Mouse (Mus musculus): ENCODE measurements at regions not wholly inside any gene's neighbourhood (a gene's known extent, or its start where the extent isn't known, plus 50 kb on each side); places are given as distances from the start of the nearest gene placed in this dataset.
A peak's percentile ranks its signal among the peaks of the same experiment; 100 is the strongest.

DNA sequence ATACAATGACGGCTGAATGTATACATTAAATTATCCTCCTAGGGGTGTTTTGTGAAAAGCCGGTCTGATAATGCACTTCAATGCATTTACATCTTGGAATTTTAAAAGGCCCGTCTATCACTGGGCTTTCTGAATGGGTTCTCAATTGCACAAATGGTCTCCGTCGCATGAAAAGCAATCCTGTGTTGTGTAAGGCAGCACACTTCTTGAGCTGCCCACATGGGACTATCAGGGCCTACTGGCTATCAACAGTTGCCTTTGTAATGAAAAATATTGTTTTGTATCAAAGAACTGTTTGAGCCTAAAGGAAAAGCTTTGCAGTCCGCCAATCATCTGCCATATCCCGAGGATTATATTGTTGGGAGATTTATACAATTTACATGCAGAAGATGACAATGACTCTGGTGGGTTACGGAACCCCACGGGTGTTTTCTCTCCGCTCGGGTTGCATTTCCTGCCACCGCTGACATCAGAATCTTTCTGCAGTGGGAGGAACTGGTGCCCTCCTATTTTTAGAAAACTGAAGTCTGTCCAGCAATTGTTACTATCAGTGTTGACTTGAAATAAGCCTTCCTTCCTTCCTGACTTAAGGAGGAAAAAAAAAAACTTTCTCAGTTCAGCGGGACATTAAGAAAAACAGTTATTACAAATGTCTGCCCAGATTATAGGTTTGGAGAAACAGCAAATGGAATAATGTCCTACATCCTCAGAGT, 118.7 kb downstream of the Tmem26 start:
- DNase-seq (ENCODE audit: low read depth) = no peak

DNA sequence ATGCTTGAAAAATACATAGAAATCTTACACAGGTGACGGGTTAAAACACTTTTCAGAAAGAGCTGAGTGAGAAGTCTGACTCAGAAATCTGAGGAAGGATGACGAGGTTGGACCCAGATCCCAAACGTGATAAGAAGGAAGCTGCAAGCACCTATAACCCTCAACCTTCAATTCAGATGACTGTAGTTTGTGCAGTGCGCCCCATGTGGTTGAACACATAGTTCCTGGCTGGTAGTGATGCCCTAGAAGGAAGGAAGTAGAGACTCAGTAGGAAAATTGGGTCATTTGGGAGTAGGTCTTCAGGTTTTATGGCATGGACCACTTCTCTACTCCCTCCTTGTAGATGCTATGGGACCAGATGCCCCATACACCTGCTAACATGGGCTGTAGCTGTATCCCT, 120.6 kb downstream of the Tmem26 start:
- no peak for DNase-seq (ENCODE audit: low read depth)

DNA sequence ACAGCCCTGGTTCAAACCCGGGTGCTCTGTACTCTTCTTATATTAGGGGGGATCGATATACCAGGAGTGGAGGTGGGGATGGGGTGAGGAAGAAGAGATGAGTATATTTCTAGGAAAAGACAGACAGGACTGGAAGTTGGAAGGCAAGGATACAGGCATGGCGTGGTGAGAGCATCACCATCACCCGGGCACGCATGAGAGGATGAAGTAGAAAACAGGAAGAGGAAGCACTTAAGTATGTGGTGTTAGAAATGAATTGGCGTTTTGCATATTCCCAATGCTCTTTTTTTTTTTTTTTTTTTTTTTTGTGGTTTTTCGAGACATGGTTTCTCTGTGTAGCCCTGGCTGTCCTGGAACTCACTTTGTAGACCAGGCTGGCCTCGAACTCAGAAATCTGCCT, 121.2 kb downstream of the Tmem26 start:
- no peak for DNase-seq (ENCODE audit: low read depth)

DNA sequence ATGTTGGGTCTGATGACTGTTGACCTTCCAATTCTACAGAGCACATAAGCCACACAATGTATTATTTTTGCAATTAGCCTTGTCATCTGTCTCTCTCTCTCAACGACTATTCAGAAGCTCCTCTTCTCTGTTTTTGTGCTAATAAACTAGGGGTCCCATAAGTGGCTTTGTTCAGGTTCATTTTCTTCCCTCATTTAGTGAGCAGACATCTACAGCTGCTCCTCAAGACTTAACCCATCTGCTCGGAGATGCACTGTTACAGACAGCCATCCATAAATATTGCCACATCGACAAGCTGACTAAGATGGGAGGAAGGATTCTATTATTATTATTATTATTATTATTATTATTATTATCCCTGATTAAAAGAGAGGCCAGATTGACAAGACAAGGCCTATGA, 127.7 kb downstream of the Tmem26 start:
- no peak for DNase-seq (ENCODE audit: low read depth)

DNA sequence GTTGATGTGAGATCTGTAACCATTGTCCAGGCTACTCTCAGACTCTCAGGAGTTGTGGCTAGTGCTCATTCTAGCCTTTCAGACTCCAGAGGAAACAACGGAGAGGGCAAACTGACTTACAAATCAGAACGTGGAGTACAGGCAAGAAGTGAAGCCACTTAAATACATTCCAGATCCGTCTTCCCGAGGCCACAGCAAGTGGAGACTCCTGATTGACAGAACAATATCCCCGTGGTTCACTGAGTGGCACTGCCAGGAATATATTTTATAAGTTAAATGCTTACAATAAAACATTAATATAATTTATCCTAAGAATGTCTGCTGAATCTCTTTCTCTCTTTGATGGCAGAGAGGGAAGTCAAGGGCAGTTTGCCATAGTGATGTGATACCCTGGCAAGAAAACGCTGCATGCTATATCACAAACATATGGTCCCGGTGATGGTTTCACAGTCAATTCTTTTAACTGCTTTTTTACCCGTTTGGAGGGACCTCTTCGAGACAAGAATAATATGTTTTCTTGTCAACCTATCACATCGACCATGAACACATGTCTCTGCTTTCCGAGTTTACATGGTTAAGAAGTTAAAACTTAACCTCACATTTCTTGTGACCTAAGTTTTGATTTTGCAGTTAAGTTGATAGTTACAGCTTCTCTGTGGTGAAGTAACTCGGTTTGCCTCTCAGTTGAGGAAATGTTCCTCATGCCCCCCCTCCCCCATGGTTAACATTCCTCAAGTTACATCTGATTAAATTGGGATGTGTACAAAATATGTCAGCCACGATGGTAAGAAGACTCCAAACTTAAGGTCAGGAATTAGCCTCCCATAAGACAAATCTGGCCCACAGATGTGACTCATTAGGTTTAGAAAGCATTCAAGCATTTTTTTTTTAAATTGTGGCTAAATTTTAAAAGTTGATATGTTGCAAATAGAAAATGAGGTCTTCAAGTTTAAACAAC, 132.8 kb downstream of the Tmem26 start:
- peak; percentile 68 for DNase-seq (ENCODE audit: low read depth)

DNA sequence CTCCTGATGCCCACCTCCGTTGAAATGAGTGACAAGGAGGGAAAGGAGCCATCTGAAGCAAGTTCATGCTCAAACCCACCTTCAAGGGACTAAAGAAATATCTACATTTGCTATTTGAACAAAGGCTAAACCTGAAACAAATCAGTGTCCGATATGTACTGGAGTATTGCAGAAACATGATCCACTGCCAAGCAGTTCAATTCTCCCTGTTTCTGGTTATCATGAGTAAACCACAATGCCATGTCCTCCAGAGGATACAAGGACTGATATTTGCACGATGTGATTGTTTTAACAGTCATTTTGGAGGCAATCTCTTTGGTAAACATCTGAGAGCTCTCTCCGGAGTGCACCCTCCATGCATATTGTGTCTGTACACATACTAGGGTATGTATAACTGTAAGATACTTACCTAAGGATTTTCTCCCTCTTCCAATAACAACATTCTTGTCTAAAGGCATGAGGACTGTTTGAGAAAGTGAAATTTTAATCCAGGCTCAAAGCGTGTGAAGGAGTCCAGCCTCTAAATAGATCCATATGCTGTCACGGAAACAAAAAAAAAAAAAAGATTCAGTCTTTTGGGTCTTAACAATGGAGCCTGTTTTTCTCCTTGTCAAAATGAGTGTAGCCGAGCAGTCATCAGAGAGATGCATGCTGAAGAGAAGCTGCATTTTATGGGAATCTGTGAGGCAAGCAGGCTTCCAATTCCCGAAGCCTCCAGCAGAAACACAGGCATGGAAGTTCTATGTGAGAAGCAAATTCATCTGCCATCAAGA, 141.3 kb downstream of the Tmem26 start:
- DNase-seq (ENCODE audit: low read depth) = peak; percentile 42

DNA sequence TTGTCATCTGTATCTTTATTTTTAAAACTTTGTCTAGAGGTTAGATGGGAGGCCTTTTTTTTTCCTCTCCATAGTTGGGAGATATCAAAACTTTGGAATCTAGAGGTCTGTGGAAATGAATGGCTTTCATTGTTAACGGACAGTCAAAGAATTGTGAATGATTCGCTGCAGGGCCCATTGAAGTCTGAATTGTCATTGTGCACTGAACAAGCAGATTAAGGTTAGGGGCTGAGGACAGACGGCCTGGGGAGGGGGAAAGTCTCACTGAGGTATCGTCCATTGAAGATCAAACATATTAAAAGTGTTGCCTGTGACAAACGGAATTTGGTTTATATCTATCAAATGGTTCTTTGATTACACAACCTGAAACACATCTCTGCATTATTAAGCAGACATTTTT, 142.3 kb downstream of the Tmem26 start:
- DNase-seq (ENCODE audit: low read depth) = no peak

DNA sequence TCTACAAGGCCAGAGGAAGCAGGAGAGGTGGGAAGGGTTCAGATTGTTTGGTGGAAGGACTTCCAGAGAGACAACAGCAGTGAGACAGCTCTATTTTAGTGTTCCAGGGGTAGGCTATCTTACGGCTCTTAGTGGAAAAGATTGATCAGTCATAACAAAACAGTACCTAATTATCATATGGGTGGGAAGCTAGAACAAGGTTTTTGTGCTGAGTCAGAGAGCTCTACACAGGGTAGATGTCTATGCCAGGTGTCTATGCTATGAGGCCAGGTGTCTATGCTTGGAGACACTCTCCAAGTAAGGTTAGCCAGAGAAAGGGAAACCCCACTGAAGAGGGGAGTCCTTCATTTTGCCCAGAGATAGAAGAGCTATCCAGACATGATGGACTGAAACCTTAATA, 143.9 kb downstream of the Tmem26 start:
- no peak for DNase-seq (ENCODE audit: low read depth)

DNA sequence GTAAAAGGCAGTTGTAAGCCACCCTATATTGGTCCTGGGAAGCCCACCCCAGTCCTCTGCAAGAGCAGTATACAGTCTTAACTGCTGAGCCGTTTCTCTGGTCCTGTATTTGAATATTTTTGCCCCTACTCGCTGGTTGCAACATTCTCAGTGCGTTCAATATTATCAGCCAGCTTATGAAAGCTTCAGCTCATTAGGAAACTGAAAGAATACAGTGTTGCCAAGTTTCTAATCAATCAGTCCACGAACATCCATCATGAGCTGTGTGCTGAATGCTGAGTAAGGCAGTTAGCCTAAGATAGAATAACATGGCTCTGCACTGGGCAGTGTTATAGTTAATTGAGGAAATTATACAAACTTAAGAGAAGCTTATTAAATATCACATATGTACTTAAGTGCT, 148.7 kb downstream of the Tmem26 start:
- DNase-seq (ENCODE audit: low read depth) = peak; percentile 44

DNA sequence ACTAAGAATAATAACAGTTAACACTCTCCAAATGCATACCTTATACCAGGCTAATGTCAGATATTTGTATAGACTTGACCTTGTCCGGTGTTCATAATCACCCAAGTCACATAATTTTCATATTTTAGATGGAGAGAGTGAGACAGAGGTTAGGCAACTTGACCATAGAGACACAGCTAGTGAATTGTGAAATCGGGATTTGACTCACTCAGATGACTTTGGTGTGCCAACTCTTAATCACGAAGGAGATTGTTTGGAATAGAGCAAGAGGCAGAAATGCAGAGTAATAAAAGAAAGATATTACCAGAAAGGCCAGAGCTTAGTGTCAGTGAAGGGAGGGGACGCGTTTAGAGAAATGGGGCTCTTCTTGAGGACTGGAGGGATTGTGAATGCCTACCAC, 152.2 kb downstream of the Tmem26 start:
- peak; percentile 72 for DNase-seq (ENCODE audit: low read depth)

DNA sequence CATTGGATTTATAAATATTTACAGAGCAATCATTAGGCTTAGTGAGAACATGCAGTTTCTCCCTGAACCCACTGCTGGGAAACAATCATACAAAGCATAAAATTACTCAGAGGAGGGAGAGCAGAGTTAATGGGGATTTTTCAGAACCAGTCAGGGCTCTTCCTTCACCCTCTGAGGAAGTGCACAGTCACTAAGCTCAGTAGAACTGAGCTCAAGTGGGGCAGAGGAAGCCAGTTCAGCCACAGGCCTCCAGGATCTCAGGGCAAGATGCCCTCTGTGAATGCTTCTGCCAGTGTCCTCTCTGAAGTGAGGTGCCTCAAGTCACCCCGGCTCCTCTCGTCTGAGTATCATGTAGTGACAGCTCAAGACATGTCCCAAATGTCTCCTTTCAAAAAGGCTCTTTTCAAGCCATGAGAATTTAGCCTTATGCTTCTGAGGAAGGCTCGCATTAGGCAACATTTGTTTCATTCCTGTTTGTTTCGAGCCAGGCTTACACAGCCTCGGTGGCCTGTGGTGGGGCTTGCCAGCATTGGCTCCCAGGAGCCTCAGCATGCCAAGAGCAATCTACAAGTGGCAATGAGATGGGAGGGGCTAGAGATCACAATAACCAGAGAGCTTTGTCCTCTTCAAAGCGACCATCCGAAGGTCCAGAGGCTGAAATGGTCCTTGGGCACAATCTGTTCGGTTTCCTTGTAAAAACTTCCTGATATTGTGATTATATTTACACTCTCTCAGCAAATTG, 169.8 kb downstream of the Tmem26 start:
- no peak for DNase-seq (ENCODE audit: low read depth)

DNA sequence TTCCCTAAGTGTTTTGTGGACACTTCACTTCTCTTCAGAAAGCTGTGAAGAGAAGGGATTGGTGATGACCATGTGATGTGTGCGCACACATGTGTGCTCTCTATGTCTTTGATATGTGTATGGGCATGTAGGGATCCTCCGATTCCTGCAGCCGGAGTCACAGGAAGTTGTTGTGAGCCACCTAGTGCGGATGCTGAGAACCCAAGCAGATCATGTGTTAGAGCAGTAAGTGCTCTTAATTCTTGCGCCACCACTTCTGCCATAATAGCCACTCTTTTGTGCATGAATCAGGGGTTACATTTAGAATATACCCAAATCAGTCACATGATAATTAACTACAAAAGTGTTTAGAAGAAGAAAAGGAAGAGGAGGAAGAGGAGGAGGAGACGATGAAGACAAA, 170.7 kb downstream of the Tmem26 start:
- no peak for DNase-seq (ENCODE audit: low read depth)

DNA sequence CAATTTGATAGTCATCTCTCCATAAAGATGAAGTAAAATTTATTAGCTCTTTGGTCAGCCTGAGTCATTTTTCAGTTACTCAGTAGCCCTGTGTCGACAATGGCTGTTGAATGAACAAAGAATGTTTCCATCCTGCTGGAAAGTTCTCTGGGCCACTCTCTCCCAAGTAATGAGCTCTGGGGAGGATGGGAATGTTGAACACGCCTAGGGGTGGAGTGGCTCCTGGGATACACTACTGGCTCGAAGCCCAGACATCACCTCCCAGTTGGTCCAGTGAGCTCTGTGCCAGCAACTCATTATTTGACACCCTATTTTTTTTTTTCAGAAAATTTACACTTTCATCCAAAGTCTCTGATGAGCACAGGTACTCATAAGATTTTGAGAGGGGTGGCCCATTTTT, 174.1 kb downstream of the Tmem26 start:
- DNase-seq (ENCODE audit: low read depth) = peak; percentile 64

DNA sequence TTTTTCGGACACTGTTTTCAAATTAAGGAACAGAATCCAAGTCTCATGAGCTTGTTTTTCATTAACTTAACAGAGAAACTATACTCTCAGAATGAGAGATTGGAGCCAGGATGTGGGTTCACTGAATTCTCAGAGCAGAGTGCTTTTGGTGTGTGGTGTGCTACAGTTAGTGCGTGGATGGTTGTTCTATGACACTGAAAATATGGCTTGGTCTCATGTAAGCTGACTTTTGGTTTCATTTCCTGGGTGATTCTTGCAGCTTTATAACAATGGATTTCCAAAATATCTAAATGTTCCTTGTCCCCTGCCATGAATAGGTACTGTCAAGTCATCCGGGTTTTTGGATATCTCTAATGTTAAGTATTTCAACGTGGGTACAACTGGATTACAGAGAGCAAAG, 177.7 kb downstream of the Tmem26 start:
- no peak for DNase-seq (ENCODE audit: low read depth)

DNA sequence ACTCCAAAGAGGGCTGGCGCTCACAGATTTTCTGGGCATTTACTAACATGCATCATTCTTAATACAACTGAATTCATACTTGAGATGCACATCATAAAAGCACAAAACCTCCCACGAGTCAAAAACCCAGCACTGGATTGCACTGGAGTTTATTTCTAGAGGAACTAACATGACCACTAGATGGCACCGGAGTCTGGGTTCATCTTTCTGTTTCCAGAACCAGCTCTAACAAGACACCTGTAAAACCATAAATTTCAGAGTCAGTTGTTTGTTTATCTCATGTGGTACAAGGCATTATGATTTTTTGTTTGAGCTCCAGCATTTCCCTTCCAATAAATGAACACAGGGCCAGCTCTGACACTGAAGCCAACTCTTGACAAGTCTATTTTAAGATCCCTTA, 179.2 kb downstream of the Tmem26 start:
- DNase-seq (ENCODE audit: low read depth) = peak; percentile 80

DNA sequence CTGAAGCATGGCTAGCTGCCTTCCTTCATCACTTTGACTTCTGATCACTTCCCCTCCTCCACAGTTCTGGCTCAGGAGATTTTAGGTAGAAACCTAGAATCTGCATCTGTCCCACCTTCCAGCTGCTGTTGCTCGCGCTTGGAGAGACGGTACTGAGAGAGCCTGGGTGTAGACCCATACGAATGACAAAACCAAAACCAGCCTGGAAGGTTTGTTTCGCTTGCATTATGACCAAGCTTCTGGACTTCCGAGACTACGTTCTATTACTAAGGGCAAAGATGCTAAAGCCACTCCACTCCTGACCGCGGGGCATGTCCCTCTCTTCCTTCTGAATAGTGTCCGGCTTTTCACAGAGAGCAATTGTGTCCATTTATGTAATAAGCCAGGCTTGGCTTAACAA, 180.9 kb downstream of the Tmem26 start:
- no peak for DNase-seq (ENCODE audit: low read depth)

DNA sequence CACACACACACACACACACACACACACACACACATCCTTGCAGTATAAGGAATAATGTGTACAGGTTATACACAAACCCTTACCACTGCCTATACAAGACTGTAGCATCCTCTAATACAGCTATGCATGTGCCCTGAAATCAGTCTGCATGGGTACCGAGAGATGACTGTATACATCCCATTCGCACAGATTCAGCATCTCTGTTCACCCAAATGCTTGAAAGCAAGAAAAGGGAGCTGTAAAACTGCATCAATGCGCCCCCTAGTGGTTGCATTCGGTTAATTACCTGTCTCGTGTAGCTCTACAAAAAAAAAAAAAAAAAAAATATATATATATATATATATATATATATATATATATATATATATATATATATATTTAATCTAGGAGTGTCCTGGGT, 184.8 kb downstream of the Tmem26 start:
- peak; percentile 88 for DNase-seq (ENCODE audit: low read depth)

DNA sequence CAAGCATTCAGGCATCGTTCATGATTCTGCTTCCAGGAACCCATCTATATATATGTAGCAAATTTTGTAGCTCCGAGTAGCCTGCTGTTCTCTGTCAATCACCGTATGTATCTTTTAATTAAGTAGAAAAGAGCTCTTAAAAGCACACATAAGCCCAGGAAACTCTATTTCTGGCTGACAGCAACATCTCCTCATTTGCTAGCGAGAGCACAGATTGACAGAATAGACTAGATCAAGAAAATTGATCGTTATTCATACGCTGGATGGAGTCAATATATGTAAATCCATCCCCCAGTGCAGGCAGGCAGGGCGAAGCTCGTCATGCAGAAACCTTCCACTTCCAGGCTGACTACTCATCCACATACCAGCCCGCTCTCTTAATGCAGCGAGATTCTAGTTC, 185.6 kb downstream of the Tmem26 start:
- no peak for DNase-seq (ENCODE audit: low read depth)

DNA sequence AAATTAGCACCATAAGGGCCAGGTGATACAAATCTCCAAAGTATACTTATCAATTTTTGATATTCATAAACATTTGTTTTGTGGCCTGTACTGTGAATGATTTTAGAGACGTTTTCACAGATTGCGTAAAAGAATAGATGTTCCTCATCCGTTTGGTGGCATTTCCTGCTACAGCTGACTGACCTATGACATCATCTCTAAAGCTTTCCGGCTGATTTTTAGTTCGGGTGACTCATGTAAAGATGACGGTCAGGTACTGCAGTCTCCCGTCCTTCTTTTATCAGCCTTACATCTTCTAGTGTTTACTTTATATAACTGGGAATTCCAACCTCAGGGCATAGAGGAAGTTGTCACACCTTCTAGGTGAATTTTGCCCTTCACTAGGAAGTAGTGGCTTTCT, 192.7 kb downstream of the Tmem26 start:
- DNase-seq (ENCODE audit: low read depth) = no peak

DNA sequence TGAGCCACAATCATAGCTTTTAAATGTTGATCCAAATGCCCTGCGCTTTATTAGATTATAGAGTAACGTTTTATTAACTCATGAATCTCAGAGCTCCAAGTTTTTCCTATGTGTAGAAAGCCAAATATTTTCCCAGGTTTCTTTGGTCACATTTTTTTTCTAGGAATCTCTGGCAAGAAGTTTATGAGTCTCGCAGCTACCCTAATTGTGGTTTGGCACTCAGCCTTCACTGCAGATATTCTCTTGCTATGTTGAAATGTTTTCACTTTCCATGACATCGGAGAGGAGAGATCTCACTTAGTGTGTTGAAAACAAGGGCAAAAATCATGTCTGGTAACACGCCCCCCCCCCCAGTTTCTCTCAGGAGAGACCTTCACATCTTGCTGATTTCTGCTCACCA, 212.4 kb downstream of the Tmem26 start:
- peak; percentile 85 for DNase-seq (ENCODE audit: low read depth)

DNA sequence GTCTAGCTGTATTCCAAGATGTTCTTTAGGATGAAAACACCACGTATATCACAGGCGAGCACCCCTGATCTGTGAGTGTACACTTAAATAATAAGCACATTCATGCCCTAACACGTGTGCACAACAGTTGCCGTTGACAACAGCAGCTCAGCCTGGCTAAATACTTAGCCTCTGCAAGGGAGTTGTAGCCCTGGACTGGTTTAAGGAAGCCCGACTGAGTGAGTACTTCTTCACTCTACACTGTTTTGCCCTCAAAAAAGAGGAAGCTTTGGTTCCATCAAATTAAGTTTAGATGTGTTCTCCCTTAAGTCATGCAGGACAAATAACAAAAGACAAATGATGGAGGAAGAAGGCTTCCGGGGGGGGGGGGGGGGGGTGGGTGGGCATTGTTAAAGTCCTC, 208.0 kb upstream of the Rhobtb1 start:
- no peak for DNase-seq (ENCODE audit: low read depth)

DNA sequence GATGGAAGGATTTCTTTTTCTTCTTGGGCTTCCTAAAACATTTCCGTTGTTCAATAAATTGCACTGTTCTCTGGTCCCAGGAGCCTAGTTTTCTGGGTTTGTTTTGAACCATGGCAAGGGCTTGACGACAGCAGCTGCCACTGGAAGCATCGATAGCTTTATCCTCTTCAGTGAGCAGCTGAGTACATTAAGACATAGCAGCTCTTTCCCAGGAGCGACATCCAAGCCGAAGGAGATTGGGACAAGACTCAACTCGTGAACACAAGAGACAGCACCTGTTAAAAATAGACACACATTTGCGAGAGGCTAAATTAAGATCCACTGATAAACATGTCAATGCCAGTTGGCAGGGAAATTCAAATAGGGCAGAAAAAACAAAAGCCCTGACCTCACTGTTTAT, 194.7 kb upstream of the Rhobtb1 start:
- DNase-seq (ENCODE audit: low read depth) = no peak

Data from NIH3T3 (cell line).